Mouse (Mus musculus): Measurements from ENCODE around the gene Fam213b. TPM values are rescaled to one million over a fixed set of nuclear protein-coding genes. Genes with fewer than 3 reads are reported as not detected.

Gene Fam213b
- polyA plus RNA-seq, 1 experiment, result 11.8 TPM

DNA sequence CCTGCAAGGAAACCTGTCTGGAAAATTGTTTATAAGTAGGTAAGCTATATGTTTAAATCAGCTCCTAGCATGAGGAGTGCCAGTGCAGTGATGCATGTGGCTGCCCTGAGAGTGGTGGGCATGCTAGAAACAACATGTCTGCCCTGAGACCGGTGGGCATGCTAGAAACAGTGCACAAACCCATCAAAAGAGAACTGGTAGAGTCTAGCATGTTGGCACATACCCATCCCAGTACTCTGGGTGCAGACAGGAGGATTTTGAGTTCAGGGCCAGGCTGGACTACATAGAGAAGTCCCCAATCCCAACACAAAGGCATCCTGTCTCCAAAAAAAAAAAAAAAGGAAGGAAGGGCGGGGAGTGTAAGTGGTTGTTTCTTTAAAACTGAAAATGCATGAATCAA is 35.9 kb upstream of the Fam213b start:
- Histone ChIP-seq H3K9me3 (replicated peaks; ENCODE audit: control insufficient read depth, insufficient read depth, low read length, poor library complexity, severe bottlenecking) (no peaks in the 10 kb centered on the region), H3K27ac (ENCODE audit: insufficient read depth, low read length) (no peak overlapping the region), H3K4me3 (ENCODE audit: low read depth, low read length) (no peak overlapping the region), H3K4me1 (ENCODE audit: control insufficient read depth, insufficient read depth, low read length) (no peaks in the 10 kb centered on the region), H3K27me3 (ENCODE audit: control insufficient read depth, insufficient read depth, low read length, poor library complexity, severe bottlenecking) (no peaks in the 10 kb centered on the region), H3K9ac (ENCODE audit: low read depth, poor library complexity, severe bottlenecking) (no peak overlapping the region), H3K36me3 (ENCODE audit: control insufficient read depth, insufficient read depth, low read length, poor library complexity, severe bottlenecking) (no peaks in the 10 kb centered on the region)
- TF ChIP-seq EP300 (IDR thresholded peaks at IDR 0.05; ENCODE audit: insufficient read depth, low read depth, low read length) (no peak), POLR2A (IDR thresholded peaks at IDR 0.05; ENCODE audit: insufficient read depth, low read length) (no peak), CTCF (IDR thresholded peaks at IDR 0.05; ENCODE audit: low read depth, low read length) (no peak)

DNA sequence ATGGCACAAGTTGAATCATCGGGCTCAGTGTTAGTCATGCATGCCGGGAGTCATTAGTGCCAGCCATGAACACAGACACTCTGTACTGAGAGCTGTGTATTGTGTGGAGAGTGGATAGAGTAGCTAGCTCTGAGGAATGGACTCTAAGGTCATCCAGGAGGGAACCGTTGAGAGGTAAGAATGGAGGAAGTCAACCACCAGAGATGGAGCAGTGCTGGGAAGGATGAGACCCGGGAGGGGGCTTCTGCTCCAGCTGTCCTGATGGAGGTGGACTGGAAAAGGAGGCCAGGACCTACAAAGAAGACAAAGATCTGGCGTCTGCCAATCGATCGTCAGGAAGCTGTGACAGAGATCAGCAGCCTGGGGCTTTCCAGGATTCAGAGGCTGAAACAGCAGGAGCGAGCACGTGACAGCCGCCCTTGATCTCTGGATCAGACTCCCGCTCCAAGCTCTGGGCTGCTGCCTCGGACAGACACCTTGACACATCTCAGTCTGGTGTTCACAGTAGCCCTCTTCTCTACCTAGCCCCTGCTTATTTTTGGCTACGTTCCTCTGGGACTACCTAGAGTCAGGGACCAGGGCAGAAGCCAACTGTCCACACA is 34.5 kb upstream of the Fam213b start:
- TF ChIP-seq EP300 (IDR thresholded peaks at IDR 0.05; ENCODE audit: insufficient read depth, low read depth, low read length) (no peak), POLR2A (IDR thresholded peaks at IDR 0.05; ENCODE audit: insufficient read depth, low read length) (no peak), CTCF (IDR thresholded peaks at IDR 0.05; ENCODE audit: low read depth, low read length) (no peak)
- no peak overlapping the region for H3K9ac ChIP-seq (ENCODE audit: low read depth, poor library complexity, severe bottlenecking)
- H3K36me3 ChIP-seq (ENCODE audit: control insufficient read depth, insufficient read depth, low read length, poor library complexity, severe bottlenecking), result no peaks in the 10 kb centered on the region
- no peaks in the 10 kb centered on the region for H3K4me1 ChIP-seq (ENCODE audit: control insufficient read depth, insufficient read depth, low read length)
- H3K4me3 ChIP-seq (ENCODE audit: low read depth, low read length), result no peak overlapping the region
- no peak overlapping the region for H3K27ac ChIP-seq (ENCODE audit: insufficient read depth, low read length)
- no peaks in the 10 kb centered on the region for H3K27me3 ChIP-seq (ENCODE audit: control insufficient read depth, insufficient read depth, low read length, poor library complexity, severe bottlenecking)
- no peaks in the 10 kb centered on the region for H3K9me3 ChIP-seq (replicated peaks; ENCODE audit: control insufficient read depth, insufficient read depth, low read length, poor library complexity, severe bottlenecking)

DNA sequence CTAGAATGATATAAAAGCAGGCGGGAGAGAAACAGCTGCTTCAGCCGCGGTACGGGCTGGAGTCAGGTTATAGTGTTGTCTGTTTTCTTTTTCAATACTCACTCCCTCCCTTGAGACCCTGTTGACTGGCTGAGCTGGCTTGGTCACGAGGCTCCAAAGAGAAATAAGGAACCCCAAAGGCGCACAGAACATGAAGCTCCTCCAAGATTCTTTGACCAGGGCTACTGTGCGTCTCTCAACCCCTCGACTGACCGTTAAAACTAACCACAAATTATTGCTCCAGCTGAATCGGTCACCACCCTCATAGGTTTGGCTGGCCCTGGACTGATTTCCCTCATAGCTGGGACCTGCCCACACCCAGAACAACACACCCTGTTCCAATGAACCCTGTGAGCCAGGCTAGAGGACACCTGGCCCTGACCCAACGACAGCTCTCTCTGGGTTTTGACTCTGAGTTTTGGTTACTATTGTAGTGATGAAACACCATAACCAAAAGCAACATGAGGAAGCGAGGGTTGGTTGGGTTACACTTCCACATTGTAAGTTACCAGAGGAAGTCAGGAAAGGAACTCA is 30.2 kb upstream of the Fam213b start:
- H3K27me3 ChIP-seq (ENCODE audit: control insufficient read depth, insufficient read depth, low read length, poor library complexity, severe bottlenecking), result no peaks in the 10 kb centered on the region
- no peak overlapping the region for H3K4me3 ChIP-seq (ENCODE audit: low read depth, low read length)
- H3K36me3 ChIP-seq (ENCODE audit: control insufficient read depth, insufficient read depth, low read length, poor library complexity, severe bottlenecking), result no peaks in the 10 kb centered on the region
- no peak overlapping the region for H3K27ac ChIP-seq (ENCODE audit: insufficient read depth, low read length)
- no peak overlapping the region for H3K9ac ChIP-seq (ENCODE audit: low read depth, poor library complexity, severe bottlenecking)
- TF ChIP-seq EP300 (IDR thresholded peaks at IDR 0.05; ENCODE audit: insufficient read depth, low read depth, low read length) (no peak), CTCF (IDR thresholded peaks at IDR 0.05; ENCODE audit: low read depth, low read length) (no peak), POLR2A (IDR thresholded peaks at IDR 0.05; ENCODE audit: insufficient read depth, low read length) (no peak)
- no peaks in the 10 kb centered on the region for H3K9me3 ChIP-seq (replicated peaks; ENCODE audit: control insufficient read depth, insufficient read depth, low read length, poor library complexity, severe bottlenecking)
- H3K4me1 ChIP-seq (ENCODE audit: control insufficient read depth, insufficient read depth, low read length), result no peaks in the 10 kb centered on the region

DNA sequence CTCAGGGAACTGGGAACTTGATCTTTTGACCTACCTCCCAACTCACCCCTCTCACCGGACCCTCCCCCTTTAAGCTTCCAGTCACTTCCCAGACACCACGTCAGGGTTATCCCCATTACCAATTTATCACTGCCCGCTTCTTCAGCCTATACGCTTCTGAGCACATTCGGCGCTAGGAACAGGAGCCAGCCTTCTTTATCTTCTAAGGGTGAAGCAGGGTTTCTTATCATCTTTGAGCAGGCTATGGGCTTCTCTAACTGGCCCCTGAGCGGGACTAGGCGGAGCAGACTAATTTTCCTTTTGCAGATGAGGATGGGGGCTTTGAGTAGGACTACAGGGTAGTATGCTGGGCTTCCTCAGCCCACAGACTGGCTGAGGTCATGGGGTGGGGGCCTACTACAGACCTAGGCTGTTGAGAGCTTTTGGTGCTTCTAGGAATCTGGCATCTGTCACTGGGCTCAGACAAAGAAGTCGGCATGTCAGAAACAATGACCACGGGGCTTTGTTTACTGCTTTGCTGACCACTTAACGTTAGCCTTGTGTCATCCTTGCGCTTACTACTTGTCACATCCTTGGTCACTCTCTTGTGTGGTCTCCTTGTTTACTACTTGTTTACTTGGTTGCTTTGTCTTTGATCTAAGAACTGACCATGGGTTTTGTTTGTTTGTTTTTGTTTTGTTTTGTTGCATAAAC is 29.6 kb upstream of the Fam213b start, which contains the start of gene Tnfrsf14:
TSS of gene Tnfrsf14 (minus strand) at position 169 of the 693 bp plus-strand sequence.
- Histone ChIP-seq H3K4me3 (ENCODE audit: low read depth, low read length) (no peak within 1 kb of the TSS), H3K36me3 (ENCODE audit: control insufficient read depth, insufficient read depth, low read length, poor library complexity, severe bottlenecking) (no peaks in the 10 kb centered on the region), H3K9ac (ENCODE audit: low read depth, poor library complexity, severe bottlenecking) (no peak within 1 kb of the TSS), H3K9me3 (replicated peaks; ENCODE audit: control insufficient read depth, insufficient read depth, low read length, poor library complexity, severe bottlenecking) (no peaks in the 10 kb centered on the region), H3K27me3 (ENCODE audit: control insufficient read depth, insufficient read depth, low read length, poor library complexity, severe bottlenecking) (no peaks in the 10 kb centered on the region), H3K4me1 (ENCODE audit: control insufficient read depth, insufficient read depth, low read length) (no peaks in the 10 kb centered on the region), H3K27ac (ENCODE audit: insufficient read depth, low read length) (no peak within 1 kb of the TSS)
- TF ChIP-seq EP300 (IDR thresholded peaks at IDR 0.05; ENCODE audit: insufficient read depth, low read depth, low read length) (no peak), CTCF (IDR thresholded peaks at IDR 0.05; ENCODE audit: low read depth, low read length) (no peak)

DNA sequence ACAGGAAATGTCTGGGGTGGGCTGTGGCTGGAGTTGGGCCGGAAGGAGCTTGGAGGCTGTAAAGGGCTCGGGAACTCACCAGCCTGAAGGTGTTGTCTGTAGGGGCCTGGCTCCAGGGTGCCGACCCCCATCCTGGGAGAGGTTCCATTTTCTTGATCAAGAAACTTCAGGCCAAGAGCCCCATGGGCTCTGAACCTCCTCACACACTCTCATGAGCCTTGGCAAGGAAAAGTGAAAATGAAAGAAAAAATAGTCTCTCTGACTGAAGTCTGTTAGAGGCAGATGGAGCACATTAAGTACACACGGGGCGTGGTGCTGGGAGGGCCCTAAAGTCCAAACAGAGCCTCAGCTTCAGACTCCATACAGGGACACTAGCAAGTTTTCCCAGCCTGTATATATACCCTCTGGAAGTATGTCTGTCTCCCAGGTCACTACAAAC is 29.0 kb upstream of the Fam213b start:
- Histone ChIP-seq H3K4me3 (ENCODE audit: low read depth, low read length) (no peak overlapping the region), H3K27ac (ENCODE audit: insufficient read depth, low read length) (no peak overlapping the region), H3K9ac (ENCODE audit: low read depth, poor library complexity, severe bottlenecking) (no peak overlapping the region)

More for the DNA sequence above, 29.0 kb upstream of the Fam213b start:
- Histone ChIP-seq H3K36me3 (ENCODE audit: control insufficient read depth, insufficient read depth, low read length, poor library complexity, severe bottlenecking) (no peaks in the 10 kb centered on the region), H3K9me3 (replicated peaks; ENCODE audit: control insufficient read depth, insufficient read depth, low read length, poor library complexity, severe bottlenecking) (no peaks in the 10 kb centered on the region), H3K4me1 (ENCODE audit: control insufficient read depth, insufficient read depth, low read length) (no peaks in the 10 kb centered on the region), H3K27me3 (ENCODE audit: control insufficient read depth, insufficient read depth, low read length, poor library complexity, severe bottlenecking) (no peaks in the 10 kb centered on the region)
- TF ChIP-seq EP300 (IDR thresholded peaks at IDR 0.05; ENCODE audit: insufficient read depth, low read depth, low read length), result no peak
- TF ChIP-seq CTCF (IDR thresholded peaks at IDR 0.05; ENCODE audit: low read depth, low read length), result no peak
- TF ChIP-seq POLR2A (IDR thresholded peaks at IDR 0.05; ENCODE audit: insufficient read depth, low read length), result no peak

Data from ES-Bruce4 (cell line).